Mouse (Mus musculus) cerebellum, adult 2 months (tissue): ENCODE results near the gene Sppl2c. TPM values are rescaled to one million over a fixed set of nuclear protein-coding genes. Genes with fewer than 3 reads are reported as not detected.

Experiments
- DNase-seq, 2 experiments: peaks; one replicate each; pipeline ENCODE4 v3.0.0; 2021
- H3K27ac ChIP-seq: fragments of 200-500 bp; 2 replicates; pipeline ENCODE4 v1.5.1; 2012; ENCODE audit warnings: low read length, control low read depth, inconsistent platforms; ENCODE audit not compliant: insufficient read depth
- H3K27me3 ChIP-seq: fragments of 200-500 bp; 2 replicates; pipeline ENCODE4 v1.6.1; 2012; ENCODE audit warnings: inconsistent platforms, mild to moderate bottlenecking, low read length, moderate library complexity; ENCODE audit not compliant: control insufficient read depth, insufficient read depth
- H3K4me1 ChIP-seq: fragments of 200-500 bp; 2 replicates; pipeline ENCODE4 v1.6.1; 2011; ENCODE audit warnings: low read length; ENCODE audit not compliant: control insufficient read depth, insufficient read depth
- H3K4me3 ChIP-seq: fragments of 200-500 bp; replicated peaks from 2 replicates; pipeline ENCODE3; 2011; ENCODE audit warnings: mild to moderate bottlenecking, low read depth, low read length, control low read depth; ENCODE audit not compliant: insufficient read depth
- CTCF ChIP-seq: fragments of 200-500 bp; IDR thresholded peaks from 2 replicates; pipeline ENCODE4 v1.5.1; 2011; ENCODE audit warnings: low read depth, mild to moderate bottlenecking, control low read depth, low read length, moderate library complexity, borderline replicate concordance; ENCODE audit not compliant: insufficient read depth
- POLR2A ChIP-seq: fragments of 200-500 bp; IDR thresholded peaks from 2 replicates; pipeline ENCODE4 v1.6.1; 2011; ENCODE audit warnings: low read length, control low read depth, borderline replicate concordance; ENCODE audit not compliant: insufficient read depth
- WGBS: fragments of 180-500 bp; shearing (Covaris S2); methylation state at CpG from one replicate; pipeline ENCODE4 v1.1.7; 2018; 5-methylcytosine and 5-hydroxymethylcytosine counted together
- polyA plus RNA-seq: library from polyadenylated mRNA; depleted of rRNA; stranded (reverse); fragments of >200 nt; gene quantifications from 2 replicates; pipeline ENCODE4 v1.2.3, GENCODE M21; 2012

Gene Sppl2c
- polyA plus RNA-seq, 1 experiment = not detected

DNA sequence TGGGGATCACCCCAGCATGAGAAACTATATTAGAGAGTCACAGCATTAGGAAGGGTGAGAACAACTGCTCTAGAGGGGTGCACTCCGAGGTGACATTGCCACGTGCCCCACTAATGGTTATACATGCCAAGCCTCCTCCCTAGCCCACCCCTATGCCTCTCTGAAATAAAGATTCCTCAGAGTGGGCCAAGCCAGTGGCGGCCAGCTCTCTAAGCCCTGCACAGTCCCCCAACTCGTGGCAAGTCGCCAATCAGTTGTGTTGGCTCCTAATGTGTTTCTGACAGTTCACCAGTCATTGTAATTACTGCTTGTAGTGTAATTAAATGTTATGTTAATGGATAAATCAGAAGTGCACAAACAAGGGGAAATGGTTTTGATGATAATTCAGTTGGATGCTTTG, 6.3 kb upstream of the Sppl2c start:
- H3K4me3 ChIP-seq = no peak overlapping the region

DNA sequence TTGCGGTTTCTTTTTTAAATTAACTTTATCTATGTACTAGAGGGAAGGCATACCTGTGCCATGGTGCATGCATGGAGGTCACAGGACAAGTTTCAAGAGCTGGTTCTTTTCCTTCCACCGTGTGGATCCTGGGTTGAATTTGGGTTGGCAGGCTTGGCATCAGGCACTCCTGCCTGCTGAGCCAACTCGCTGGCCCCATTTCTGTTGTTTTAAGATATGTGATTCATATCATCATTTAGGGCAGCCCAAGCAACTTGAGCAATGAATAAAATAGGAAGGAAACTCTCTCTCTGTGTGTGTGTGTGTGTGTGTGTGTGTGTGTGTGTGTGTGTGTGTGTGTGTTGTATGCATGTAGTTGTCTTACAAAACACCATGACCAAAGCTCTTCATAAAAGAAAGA, 4.0 kb upstream of the Sppl2c start:
- peaks cover 43% of the 10 kb centered on the region for H3K4me1 ChIP-seq
- TF ChIP-seq CTCF (no peak), POLR2A (no peak)
- H3K27me3 ChIP-seq = no peaks in the 10 kb centered on the region
- H3K27ac ChIP-seq = peak overlapping the region; percentile 72; the same call in 1 of the 2 replicates
- 33% methylated on average over 3 of the region's 3 CpGs for WGBS
- DNase-seq = peak; percentile 58 to 75
- H3K4me3 ChIP-seq = no peak overlapping the region

More for the DNA sequence above, 6.3 kb upstream of the Sppl2c start:
- no peak overlapping the region for H3K27ac ChIP-seq
- peak in 1 of 2 experiments; percentile 29 for DNase-seq
- WGBS = 31% methylated on average over 5 of the region's 5 CpGs
- peaks cover 41% of the 10 kb centered on the region for H3K4me1 ChIP-seq
- TF ChIP-seq POLR2A (no peak), CTCF (no peak)
- H3K27me3 ChIP-seq = no peaks in the 10 kb centered on the region

DNA sequence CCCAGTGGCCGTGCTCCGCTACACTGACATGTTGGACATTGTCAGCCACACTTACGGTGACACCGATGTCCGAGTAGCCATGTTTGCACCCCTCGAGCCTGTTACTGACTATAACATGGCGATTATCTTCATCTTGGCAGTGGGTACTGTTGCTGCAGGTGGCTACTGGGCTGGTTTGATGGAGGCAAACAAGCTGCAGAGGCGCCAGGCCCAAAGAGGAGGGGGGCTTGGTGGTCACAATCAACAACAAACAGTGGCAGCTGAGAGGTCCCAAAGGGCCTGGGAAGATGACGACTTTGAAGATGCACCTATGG, 667 bp downstream of the Sppl2c start:
- no peak overlapping the region for H3K27ac ChIP-seq
- no peak overlapping the region for H3K4me3 ChIP-seq
- H3K4me1 ChIP-seq = peaks cover 72% of the 10 kb centered on the region
- H3K27me3 ChIP-seq = no peaks in the 10 kb centered on the region
- TF ChIP-seq CTCF (no peak), POLR2A (no peak)
- DNase-seq = peak in 1 of 2 experiments; percentile 25
- WGBS = 79% methylated on average over 9 of the region's 9 CpGs

DNA sequence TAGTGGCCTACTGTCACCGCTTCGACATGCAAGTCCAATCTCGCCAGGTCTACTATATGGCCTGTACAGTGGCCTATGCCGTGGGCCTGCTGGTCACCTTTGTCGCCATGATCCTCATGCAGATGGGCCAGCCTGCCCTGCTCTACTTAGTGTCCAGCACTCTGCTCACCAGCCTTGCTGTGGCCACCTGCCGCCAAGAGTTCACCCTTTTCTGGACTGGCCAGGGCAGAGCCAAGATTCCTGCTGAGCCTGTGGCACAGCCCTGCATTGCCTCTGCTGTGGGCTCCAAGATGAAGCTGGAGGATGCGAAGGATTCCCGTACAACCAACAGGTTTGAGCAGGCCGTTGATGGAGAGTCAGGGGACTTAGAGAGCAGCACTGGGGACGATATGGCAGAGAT, 1.6 kb downstream of the Sppl2c start:
- Histone ChIP-seq H3K4me3 (no peak overlapping the region), H3K4me1 (peaks cover 65% of the 10 kb centered on the region)
- 45% methylated on average over 10 of the region's 10 CpGs for WGBS

DNA sequence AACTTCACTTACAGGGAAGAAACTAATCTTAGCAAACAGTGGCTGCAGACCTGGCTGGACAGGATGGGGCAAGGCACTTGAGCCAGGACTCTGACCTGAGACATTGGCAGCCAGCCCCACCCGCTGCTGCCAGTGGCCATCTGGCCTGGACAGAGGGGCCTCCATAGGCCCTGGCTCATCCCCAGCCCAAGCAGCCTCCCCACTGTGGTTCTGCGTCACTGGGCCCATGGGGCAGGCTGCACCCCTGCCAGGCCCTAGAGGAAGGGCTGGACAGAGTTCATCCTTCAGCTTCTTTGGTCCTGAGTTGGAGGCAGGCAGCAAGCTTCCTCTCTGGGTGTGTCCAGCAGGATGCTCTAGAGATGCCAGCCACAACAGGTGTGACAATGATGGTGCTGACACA, 3.9 kb downstream of the Sppl2c start:
- 9% methylated on average over 2 of the region's 2 CpGs for WGBS
- H3K4me3 ChIP-seq = no peak overlapping the region
- DNase-seq = peak; percentile 96 to 97
- no peak for TF ChIP-seq POLR2A
- TF ChIP-seq CTCF = no peak
- peak overlapping the region; percentile 69 for H3K27ac ChIP-seq
- H3K27me3 ChIP-seq = no peaks in the 10 kb centered on the region
- peaks cover 45% of the 10 kb centered on the region for H3K4me1 ChIP-seq

More for the DNA sequence above, 1.6 kb downstream of the Sppl2c start:
- DNase-seq = peak; percentile 64 to 73
- TF ChIP-seq CTCF (no peak), POLR2A (no peak)
- 0 out of 2 replicates have a peak overlapping the region, but pooled peaks have one; percentile 15 for H3K27ac ChIP-seq
- H3K27me3 ChIP-seq = no peaks in the 10 kb centered on the region

DNA sequence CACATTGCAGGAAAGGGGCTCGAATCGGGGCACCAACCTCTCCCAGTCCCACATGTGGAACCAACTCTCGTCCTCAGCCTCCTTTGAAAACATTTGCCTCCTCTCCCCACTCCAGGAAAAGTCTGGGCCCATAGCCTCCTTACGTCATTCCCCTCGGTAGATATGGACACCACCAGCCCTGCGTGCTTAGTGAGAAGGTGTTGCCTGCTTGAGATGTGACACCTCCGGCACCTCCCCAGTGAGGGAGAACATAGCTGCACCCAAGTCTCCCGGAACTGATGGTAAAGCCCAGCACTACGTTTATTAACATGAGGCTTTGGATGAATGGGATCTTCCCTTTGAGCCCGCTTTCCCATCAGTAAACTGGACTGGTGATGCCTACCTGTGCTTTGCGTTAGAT, 9.3 kb downstream of the Sppl2c start:
- 78% methylated on average over 11 of the region's 11 CpGs for WGBS
- TF ChIP-seq CTCF (no peak), POLR2A (no peak)
- DNase-seq = peak in 1 of 2 experiments; percentile 27

DNA sequence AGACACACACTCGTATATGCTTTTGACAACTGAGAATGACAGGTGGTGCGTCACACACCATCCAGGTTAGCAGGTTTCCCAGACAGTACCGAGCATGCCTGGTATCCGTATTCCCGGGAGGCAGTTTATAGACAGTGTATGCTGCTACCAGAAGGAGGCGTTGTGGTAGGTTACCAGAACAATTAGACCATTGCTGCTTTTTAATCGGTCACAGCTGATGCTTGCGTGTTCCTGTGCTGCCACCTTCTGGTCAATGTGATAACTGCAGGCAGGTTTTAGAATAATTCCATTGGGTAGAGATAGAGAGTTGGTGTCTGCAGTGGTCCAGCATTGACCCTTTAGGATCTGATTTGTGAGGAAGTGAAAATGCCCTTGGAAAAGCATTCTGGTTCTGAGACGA, 9.7 kb downstream of the Sppl2c start:
- Histone ChIP-seq H3K4me3 (peak overlapping the region; percentile 17), H3K27ac (no peak overlapping the region), H3K4me1 (peaks cover 13% of the 10 kb centered on the region), H3K27me3 (no peaks in the 10 kb centered on the region)
- 2% methylated on average over 9 of the region's 9 CpGs for WGBS
- TF ChIP-seq CTCF (peak; percentile 99), POLR2A (no peak)
- peak; percentile 90 to 93 for DNase-seq

More for the DNA sequence above, 9.3 kb downstream of the Sppl2c start:
- peak overlapping the region; percentile 17 for H3K4me3 ChIP-seq
- H3K27ac ChIP-seq = no peak overlapping the region
- no peaks in the 10 kb centered on the region for H3K27me3 ChIP-seq
- H3K4me1 ChIP-seq = peaks cover 17% of the 10 kb centered on the region

DNA sequence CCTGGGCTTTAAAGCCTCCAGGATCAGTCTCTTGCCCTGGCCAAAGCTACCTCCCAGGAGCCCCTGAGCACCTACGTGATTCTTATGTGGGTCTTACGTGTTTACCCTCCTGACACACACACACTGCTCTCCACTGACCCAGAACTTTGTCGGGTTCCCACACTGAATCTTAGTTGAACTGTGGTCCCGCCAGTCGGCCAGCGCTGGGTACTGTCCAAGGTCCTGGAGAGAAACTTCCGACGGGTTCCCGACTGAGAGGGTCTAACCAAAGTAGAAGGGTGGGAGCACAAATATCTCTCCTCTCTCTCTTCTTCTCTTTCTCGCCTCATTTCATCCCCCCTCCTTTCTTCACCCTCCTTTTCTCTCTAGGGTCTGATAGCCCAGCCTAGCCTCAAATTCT, 11.7 kb downstream of the Sppl2c start:
- DNase-seq = no peak
- Histone ChIP-seq H3K27me3 (no peaks in the 10 kb centered on the region), H3K27ac (no peak overlapping the region), H3K4me1 (peaks cover 4% of the 10 kb centered on the region; the same call in 1 of the 2 replicates), H3K4me3 (no peak overlapping the region)
- 39% methylated on average over 10 of the region's 10 CpGs for WGBS
- TF ChIP-seq POLR2A (no peak), CTCF (no peak)
